24 mouse cellular contexts compared by ENCODE assay signal in genomic region chr1:43964381-43964780, GRCm38 (mm10). TPM values are rescaled to one million over a fixed set of nuclear protein-coding genes. Genes with fewer than 3 reads are reported as not detected.
"Had no signal": no experiment of that assay in that cellular context is flagged by ENCODE, and none has a peak within 500 bp of the region (broad histone marks: within the 10 kb centered on the region; RNA-seq: fewer than 3 reads in every experiment).

No protein-coding gene starts in this region.

- H3K4me3 ChIP-seq: limb, embryonic 10.5 days; limb, embryonic 13.5 days; liver, embryonic 12.5 days; liver, embryonic 15.5 days; lung, embryonic 15.5 days; stomach, embryonic 15.5 days had no signal

- H3K9ac ChIP-seq: limb, embryonic 13.5 days; liver, embryonic 12.5 days; liver, embryonic 15.5 days; lung, embryonic 15.5 days; stomach, embryonic 15.5 days had no signal

- H3K9me3 ChIP-seq: limb, embryonic 10.5 days; limb, embryonic 13.5 days; liver, embryonic 12.5 days; liver, embryonic 15.5 days; lung, embryonic 15.5 days; stomach, embryonic 15.5 days had no signal

- H3K4me2 ChIP-seq: limb, embryonic 13.5 days; liver, embryonic 12.5 days; liver, embryonic 15.5 days; lung, embryonic 15.5 days; midbrain, embryonic 11.5 days; stomach, embryonic 15.5 days had no signal

- H3K4me1 ChIP-seq: limb, embryonic 10.5 days; limb, embryonic 13.5 days; liver, embryonic 12.5 days; liver, embryonic 15.5 days; lung, embryonic 15.5 days; stomach, embryonic 15.5 days had no signal

- ATAC-seq: intestine, embryonic 16.5 days; liver, embryonic 12.5 days had no signal

- DNase-seq: kidney, adult 18-20 months; kidney, adult 9 months; kidney, postnatal 14 days; kidney, postnatal 4 days; liver; lung, adult 18-20 months; lung, postnatal 14 days; lung, postnatal 4 days; midbrain, embryonic 14.5 days; right cerebral cortex, postnatal 14 days; right cerebral cortex, postnatal 4 days; thymus, postnatal 25 days had no signal

- H3K27ac ChIP-seq: limb, embryonic 10.5 days; limb, embryonic 13.5 days; liver, embryonic 12.5 days; liver, embryonic 15.5 days; lung, embryonic 15.5 days; stomach, embryonic 15.5 days had no signal

- H3K27me3 ChIP-seq: limb, embryonic 13.5 days; liver, embryonic 12.5 days; liver, embryonic 15.5 days; lung, embryonic 15.5 days; stomach, embryonic 15.5 days had no signal

RNA-seq across cellular contexts. Expression of gene Mettl21c, which starts 55.5 kb away (rescaled TPM):
- total RNA-seq: layer of hippocampus, adult 18-20 months; layer of hippocampus, postnatal 14 days; left cerebral cortex, postnatal 25 days; megakaryocyte progenitor cell, adult 5-6 weeks had no signal
